Mouse (Mus musculus) spleen, postnatal 10 days (tissue): ENCODE results near the gene Esrrg.

ENCODE experiments used
- DNase-seq, 2 experiments: peaks; one replicate each; pipeline ENCODE4 v3.0.0; 2021 to 2022; ENCODE audit warnings: low spot score in 2 of 2

Gene Esrrg

DNA sequence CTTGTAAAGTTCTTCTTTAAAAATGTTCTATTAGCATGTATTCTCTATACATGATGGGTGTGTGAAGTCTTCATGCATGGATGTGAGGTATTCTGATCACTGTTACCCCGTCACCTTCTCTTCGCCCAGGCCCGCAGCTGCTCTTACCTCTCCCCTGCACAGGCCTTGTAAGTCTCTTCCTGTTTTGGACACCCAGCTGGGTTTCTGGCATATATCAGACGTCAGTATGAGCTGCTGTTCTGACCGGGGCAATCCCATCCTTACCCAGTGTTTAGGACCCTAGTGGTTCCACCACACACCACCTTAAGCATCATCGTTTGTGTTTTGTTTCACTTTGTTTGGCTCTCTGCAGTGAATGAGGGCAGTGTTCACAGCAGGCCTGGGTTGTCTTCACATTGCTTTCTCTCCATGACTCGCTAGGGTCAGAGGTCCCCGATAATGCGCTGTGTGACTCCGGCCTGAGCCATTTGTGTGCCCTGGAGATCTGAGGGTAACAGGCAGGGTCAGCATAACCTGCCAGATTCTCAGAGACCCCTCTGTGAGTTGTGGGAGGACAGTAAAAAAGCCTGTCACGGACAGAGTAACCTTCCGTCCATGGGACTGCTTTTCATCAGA, 471.8 kb downstream of the Esrrg start:
- DNase-seq, result no peak

DNA sequence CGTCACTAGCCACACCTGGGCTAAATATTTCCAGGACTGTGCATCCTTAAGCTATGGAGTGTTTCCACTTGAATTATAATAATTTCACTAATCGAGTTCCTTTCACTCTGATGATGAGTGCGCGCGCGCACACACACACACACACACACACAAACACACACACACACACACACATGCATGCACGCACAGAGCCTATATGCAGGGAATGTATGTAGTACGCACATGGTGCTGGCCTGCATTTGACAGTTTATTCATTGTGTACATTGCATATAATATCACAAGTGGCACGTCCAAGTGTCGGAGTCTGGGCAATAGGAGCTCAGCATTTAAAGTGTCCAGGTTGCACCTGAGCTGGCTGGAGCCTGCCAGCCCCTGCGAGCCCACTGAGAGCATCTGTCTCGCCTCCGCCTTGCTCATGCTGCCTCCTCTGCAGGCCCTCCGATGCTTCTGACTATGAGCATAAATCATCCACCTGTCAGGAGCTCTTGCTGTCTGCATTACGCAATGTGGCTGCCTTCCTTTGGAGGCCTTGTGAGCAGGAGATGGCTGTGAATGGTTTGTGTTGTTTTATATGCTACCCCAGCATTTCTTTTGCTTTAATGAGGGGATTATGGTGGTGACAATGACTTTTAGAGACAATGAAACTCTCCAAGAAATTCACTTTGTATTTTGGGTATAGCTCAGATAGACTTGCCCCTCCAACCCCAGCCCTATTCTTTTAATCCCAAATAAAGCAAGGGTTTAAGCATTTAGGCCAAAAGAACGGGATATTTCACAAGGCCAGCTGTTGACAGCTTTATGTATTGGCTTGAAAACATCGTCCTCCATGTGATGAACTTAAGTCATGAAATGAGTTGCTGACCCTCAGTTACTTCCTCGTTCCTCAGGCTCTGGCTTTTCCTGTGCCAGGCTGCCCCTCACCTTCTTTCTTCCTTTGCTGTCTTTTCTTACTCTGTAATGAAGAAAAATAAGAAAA, 474.4 kb downstream of the Esrrg start:
- no peak for DNase-seq

DNA sequence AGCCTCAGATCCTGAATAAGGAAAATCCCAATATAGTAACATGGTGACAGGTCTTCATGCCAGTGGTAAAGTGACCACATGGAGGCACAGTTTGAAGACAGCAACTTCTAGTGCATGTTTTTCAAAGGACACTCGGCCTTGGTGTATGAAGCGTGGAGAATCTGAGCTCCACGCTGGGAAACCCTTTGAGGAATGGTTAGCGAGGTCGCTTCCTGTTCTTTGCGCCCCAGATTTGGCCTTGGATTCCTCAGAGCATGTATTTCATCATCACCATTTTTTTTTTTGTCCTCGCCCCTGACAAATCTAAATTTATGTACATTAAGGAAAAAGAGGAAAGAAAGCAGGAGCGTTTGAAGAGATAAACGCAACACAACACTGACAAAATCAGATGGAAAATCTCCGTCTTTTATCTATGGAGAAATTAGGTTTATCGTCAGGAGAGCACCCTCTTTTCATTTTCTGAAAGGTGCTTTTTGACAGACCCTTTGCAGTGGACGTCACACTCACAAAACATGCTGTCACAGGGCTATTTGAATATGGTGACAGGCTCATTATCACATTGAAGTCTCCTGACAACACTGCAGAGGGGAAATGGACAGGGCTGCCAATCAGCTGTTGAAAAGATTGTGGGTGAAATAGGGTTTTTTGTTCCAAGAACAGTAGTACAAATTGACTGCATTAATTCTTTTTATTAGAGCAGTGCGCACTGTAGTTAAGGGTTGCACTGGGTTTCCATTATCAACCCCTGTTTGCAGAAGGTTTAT, 476.7 kb downstream of the Esrrg start:
- DNase-seq, result no peak

DNA sequence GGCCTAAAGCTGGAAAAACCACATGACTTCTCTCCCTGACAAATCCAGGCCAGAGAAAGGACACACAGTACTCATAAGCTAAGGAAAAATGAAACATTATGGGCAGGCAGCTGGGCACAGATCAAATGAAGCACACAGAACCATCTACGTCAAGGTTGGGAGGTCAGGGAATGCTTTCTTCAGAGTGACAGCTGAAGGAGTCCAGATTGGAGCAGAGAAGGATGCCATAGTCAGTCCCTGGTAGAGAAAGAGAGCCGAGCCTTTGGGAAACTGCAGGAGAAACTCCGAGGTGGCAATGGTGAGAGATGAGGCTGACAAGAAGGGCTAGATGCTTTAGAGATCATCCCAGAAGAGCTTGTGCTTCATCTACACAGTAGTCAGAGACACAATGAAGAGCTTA, 485.1 kb downstream of the Esrrg start:
- no peak for DNase-seq

DNA sequence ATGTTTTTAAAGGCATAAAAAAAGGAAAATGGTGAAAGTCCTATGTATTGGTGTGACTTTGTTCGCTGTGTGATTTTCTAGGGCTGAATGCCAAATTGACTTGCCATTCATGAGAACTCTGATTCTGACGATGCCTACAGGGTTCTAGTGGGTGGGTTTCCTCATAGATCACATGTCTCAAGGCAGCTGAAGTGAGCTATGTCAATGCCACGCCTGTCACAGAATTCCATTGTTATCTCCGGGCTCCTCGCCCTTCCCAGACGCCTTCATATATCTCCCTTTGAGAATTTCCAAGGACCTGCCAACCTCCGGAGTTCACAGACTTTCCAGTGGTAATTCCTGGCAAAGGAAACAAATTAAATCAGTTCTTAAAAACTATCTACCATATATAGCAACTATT, 493.2 kb downstream of the Esrrg start:
- no peak for DNase-seq

DNA sequence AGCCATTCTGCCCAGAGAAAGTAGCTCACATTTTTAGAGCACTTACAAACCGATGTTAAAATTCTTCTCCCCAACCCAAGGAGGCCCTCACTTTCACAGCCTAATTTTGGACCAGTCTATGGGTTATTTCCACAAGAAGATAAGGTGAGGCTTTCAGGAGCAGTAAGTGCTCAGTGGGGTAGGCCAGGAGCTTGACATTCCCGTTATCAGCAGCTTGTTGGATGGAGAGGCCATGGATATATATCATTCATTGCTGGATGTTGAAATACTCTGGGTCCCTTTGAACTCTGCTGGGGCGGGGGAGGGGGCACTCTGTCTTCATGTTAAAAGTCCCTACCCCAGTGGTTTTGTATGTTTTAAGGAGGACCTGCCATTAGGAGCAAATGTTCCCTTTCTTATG, 494.6 kb downstream of the Esrrg start:
- no peak for DNase-seq

DNA sequence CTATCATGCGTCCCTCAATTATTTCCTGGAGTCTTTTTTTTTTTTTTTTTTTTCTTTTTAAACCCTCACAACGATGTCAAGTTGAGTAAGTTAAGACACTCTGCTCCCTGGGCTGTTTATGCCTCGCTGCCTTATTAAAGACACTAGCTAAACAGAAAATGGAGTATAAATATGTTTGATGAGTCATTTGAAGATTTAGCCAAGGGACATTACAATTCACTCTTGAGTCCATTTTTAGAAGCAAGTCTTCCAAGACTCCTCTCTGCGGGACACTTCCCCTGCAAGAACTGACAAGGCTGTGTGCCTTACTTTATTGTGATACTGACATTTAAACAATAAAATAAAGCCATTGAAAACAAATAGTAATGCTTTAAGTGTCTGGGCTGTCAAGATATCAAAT, 496.9 kb downstream of the Esrrg start:
- DNase-seq, result no peak

DNA sequence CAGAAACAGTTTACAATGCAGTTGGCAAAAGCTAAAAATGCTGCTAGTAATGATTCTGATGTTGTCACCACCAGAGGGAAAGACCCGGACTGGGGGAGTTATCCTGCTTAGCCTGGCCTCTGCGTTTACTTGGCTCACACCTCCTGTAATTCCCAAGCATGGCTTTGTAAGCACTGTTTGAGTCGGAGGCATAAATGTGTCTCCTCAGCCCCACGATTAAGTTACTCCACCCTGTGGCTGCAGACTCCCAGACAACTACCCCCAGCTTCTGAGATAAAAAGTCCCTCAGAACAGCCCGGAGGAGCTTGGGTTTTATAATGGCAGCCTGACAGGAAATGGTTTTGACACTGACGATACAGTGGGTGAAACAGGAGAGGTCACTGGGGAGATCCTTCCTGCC, 499.4 kb downstream of the Esrrg start:
- no peak for DNase-seq

DNA sequence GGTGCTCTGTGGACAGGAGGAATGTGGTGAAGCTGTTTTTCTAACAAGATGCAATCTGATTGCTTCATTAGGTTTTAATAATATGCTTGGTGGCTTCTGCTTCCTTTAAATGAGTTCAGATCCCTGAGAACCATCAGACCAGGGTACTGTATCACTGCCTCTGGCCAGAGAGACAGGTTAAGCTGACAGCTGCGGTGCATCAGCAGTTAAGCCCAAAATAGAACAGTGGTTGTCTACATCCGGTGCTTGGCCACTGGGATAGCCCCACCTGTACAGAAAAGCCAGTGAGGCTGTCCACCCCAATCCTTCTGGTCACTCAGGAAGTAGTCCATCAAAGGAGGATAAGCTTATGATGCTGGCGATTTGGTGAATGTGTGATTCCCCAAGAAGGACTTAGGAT, 503.0 kb downstream of the Esrrg start:
- no peak for DNase-seq

DNA sequence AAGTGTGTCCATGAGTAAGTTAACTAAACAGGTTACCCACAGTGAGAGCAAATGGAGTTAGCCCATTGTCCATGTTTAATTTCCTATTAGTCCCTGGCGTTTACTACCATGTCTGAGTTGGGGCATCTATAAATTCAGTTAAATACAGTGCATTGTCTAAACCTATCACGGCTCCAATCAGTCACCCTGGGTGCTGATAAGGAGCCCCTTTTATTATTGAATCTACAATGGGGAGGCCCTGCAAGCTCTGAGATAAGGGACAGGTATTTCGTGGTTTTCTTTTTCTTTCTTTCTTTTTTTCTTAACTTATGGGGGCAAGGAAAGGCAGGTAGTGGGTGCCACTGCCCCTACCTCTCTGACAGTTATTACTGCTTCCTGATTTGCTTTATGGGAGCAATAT, 504.6 kb downstream of the Esrrg start:
- DNase-seq, result no peak

DNA sequence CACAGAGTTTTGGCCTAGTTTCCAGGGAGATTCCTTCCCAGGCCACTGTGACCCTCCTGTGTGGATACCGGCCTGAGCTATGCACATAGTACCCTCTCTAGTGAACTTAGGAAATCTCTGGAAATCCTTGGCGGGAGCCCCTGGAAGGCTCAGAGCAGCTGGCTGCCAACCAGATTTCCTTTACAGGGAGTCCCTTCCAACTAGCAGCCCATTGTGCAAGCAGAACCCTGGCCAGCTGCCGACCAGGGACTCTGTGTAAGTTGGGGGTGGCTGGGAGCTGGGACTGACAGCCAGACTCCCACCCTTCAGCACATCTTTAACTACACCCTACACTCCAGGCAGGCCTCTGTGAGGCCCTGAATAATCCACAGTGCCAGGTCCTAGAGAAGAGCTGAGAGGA, 509.5 kb downstream of the Esrrg start:
- peak in 1 of 2 experiments; percentile 22 for DNase-seq

DNA sequence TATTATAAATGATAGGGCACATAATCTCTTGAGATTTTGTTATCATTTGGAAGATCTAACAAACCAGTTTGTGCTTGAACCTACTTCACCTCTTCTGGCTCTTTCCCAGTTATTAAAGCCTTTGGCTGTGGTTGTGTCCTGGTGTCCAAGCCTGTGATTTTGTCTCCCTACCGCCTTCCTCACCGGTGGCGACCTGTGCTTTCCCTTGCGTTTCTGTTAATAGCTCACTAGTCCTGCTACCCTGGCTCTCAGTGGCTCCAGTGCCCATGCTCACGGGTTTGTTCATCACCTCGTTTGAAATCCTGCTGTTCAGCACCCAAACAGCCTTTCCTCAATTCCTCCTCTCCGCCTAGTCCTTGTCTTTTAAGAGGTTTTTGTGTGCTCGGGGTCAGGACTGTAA, 511.2 kb downstream of the Esrrg start:
- no peak for DNase-seq

DNA sequence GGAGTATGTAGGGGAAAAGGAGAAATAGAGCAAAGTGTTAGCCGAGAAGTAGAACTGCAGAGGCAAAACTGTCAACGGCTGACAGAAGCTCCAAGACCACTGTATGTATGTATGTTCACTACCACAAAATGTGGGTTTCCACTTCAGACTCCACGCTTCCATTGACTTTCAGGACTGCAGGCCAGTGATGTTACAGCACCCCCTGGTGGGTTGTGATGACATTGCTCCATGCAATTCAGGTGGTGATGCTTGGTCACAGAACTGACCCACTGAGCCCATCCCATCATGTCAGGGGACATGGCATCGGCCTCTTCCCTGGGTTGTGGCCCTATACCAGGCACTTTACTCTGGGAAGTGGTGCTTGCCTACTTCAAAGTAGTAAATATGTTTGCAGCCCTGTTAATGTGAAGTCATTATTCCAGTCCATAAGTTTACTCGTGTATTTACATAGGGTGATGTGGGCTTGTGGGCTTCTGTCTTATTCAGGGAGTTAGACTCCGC, 517.0 kb downstream of the Esrrg start:
- no peak for DNase-seq

DNA sequence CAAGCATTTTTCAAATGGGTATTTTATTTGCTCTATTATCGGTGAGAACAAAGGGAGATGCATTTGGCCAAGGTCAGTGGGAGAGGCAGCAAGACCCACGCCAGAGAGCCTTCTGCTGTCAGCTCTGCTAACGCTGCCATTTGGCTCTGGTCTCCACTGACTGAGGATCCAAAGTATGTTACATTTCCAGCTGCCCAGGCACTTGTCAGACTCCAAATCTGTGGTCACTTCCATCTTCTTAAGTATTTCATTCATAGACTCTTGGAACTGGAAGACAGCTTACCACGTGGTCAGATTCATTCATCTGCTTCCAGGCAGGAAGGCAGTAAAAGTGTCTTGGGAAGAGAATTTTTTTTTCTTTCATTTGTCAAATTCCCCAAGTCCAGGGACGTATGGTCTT, 527.5 kb downstream of the Esrrg start:
- no peak for DNase-seq

DNA sequence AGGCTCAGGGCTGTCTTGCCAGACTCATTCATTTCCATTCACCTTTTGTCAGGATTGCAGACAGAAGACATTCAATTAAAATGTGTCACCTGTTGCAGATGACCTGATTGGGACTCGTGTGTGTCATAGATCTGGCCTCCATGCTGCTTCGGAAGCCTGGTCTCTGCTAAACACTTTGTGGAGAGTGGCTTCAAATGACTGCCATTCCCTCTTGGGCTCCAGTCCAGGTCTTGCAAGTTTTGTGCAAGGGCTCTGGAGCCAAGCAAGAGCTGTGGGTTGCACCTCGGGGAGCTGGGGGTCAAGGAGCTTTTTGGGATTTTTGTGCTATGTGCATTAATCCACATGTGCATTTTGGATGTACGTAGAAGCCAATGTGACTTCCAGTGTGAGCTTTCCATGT, 530.9 kb downstream of the Esrrg start:
- no peak for DNase-seq

DNA sequence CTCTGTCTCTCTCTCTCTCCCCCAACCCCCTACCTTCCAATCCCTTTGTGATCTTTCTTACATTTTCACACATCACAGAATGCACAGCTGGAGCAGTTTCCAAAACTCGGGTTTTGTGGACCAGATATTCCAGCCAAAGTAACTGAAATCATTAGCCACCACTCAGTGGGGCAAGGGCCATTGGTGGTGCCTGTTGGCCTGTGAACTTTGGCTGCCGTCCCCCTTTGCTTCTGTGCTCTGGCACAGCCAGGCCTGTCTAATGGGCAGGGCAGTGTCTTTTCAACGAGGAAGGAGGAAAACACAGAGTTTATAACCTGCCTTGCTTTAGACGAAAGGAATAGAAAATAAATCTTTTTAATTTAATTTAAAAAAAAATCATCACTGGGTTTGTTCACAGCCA, 531.6 kb downstream of the Esrrg start:
- DNase-seq, result no peak

DNA sequence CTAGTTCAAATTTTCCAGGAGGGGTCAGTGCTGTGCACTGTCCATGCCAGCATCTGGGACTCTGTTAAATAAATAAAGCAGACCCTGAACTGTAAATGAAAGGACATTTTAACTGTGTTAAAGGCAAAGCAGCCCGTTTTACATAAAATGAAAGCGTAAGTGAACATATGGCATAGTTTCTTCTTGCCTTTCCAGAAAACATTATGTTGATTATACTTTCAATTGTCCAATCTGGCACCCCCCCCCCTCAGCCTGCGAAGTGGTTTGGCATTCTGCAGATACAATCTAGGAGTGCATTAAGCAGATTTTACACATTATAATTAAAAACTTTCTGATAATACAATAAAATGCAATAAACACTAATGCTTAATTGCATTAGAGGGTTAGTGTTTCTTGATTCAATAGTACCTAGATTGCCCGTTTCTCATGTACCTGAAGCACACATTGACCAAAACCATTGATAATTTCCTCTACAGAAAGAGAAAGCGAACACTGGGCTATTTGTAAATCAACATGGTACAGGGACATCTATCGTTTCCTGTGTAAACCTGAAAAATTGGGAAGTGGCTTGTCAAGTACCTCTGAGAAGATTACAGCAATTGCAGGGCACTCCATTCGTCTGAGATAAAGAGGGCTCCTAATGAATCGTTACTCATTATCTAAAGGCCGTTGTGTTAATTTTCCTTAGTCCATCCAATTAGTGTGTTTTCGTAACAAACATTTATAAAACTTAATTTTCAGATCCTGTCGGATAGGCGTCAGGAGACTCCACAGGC, 539.0 kb downstream of the Esrrg start:
- no peak for DNase-seq

DNA sequence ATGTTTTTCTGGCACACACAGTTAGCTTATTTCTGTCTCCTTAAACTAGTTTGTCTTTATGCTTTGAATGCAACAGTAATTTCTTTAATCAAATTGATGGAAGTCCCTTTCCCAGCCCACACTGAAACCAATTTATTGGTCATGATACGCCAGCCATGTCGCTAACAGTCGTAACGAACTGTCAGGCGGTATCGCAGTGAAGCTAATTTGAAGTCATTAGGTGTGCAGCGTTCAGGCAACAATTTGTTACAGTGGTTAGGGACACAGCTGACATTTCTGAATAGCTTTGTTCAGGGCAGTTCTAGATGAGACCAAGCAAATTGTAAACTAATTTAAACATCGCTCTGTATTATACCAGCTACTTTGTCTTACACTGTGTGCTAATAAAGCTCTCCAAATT, 542.5 kb downstream of the Esrrg start:
- no peak for DNase-seq

DNA sequence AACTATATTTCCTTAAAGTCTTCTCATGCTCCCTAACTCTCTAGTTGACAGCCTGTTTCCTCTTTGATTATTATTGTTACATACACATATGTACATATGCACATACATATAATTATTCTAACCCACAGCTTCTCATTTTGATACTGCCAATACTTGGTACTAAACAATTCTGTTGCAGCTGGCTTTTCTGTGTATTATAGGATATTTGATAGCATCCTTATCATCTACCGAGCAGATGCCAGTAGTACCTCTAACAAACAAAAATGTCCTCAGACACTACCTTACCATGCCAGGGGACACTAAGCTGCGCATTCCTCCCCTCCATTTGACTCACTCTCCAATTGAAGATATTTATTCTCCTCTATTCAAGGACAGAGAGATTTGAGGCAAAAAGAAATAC, 543.4 kb downstream of the Esrrg start:
- no peak for DNase-seq

DNA sequence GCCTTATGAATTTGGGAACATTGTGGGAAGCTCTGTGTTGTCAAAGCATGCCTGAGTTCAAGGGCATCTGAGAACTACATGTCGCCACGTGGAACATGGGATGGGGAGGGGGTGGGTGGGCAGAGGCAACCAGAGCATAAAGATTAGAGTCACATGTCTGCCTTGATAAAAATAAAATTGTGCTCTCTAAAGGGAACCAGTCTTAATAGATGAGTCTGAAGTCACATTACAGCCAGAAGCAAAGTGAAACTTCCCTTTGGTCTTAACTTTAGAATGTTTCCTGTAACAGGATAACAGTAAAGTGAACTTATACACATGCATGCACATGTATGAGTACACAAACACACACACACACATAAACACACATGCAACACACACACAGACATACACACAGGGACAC, 545.1 kb downstream of the Esrrg start:
- DNase-seq, result no peak

DNA sequence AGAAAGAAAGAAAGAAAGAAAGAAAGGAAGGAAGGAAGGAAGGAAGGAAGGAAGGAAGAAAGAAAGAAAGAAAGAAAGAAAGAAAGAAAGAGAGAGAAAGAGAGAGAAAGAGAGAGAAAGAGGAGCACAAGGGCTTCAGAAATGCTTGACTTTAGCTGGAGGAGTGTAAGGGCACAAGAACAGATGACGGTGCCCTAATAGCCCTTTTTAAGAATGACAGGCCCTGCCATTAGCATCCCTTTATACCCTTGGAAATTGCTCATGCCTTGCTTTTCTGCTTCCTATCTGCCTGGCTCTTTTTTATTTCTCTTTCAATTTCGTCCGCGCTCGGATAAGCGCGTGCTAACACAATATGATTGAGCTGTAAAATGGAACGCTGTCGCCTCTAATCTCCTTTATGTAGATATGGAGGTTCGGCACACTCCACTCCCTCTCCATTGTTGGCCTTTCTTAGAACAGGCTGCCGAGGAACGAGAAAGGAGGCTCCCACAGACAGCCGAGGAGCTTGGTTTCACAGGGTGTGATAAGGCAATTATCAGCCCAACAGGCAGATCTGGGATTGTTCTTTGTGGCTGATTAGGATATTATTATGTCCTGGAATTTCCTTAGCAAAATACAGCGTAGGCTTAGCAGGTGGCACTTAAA, 546.0 kb downstream of the Esrrg start:
- no peak for DNase-seq
